29 mouse cellular contexts compared by ENCODE assay signal in genomic region chr17:66048199-66048598, GRCm38 (mm10). TPM values are rescaled to one million over a fixed set of nuclear protein-coding genes. Genes with fewer than 3 reads are reported as not detected.
DNase-seq lines count a peak whose midpoint lies in the region.
"Had no signal": no experiment of that assay in that cellular context is flagged by ENCODE, and none has a peak within 500 bp of the region (broad histone marks: within the 10 kb centered on the region; RNA-seq: fewer than 3 reads in every experiment).

No protein-coding gene starts in this region.

- peaks cover 5% of the 10 kb centered on the region; the same call in 1 of the 2 replicates for H3K36me3 ChIP-seq in heart, embryonic 10.5 days
- H3K36me3 ChIP-seq: intestine, embryonic 15.5 days; lung, embryonic 15.5 days had no signal

- DNase-seq in heart, adult 11 months, result peak; percentile 77
- no peak for DNase-seq in heart, embryonic 10.5 days (ENCODE audit: low spot score)
- DNase-seq in kidney, postnatal 14 days, result peak; percentile 8
- no peak for DNase-seq in kidney, adult 9 months
- DNase-seq in thymus, postnatal 0 days (ENCODE audit: low spot score), result peak; percentile 10
- no peak for DNase-seq in thymus, postnatal 25 days
- peak; percentile 36 for DNase-seq in yolk sac, embryonic 10.5 days (ENCODE audit: low spot score)
- DNase-seq in testis, postnatal 10 days (ENCODE audit: low spot score), result no peak
- DNase-seq: adrenal gland, postnatal 14 days; cerebellum, adult 11-12 months; cerebellum, adult 9-11 months; gastrocnemius, postnatal 25 days; heart, adult 2 months; lung, postnatal 36 days; right cerebral cortex, adult 18-20 months; right cerebral cortex, postnatal 4 days had no signal

- WGBS in heart, embryonic 10.5 days, result 61% methylated on average over 5 of the region's 5 CpGs

- no peaks in the 10 kb centered on the region for H3K9me3 ChIP-seq in heart, embryonic 10.5 days
- H3K9me3 ChIP-seq: embryonic facial prominence, embryonic 13.5 days; forebrain, embryonic 10.5 days; forebrain, embryonic 15.5 days; G1E; heart, embryonic 15.5 days; hindbrain, embryonic 12.5 days; intestine, embryonic 15.5 days; liver, embryonic 15.5 days; lung, embryonic 15.5 days; neural tube, embryonic 12.5 days had no signal

- no peak overlapping the region for H3K4me3 ChIP-seq in heart, embryonic 10.5 days
- H3K4me3 ChIP-seq: embryonic facial prominence, embryonic 13.5 days; forebrain, embryonic 10.5 days; forebrain, embryonic 15.5 days; heart, adult 2 months; heart, embryonic 15.5 days; hindbrain, embryonic 12.5 days; intestine, embryonic 15.5 days; liver, embryonic 15.5 days; lung, embryonic 15.5 days; neural tube, embryonic 12.5 days had no signal

- no peaks in the 10 kb centered on the region for H3K27me3 ChIP-seq in heart, embryonic 10.5 days (ENCODE audit: insufficient read depth, poor library complexity, severe bottlenecking)
- H3K27me3 ChIP-seq: CH12.LX; embryonic facial prominence, embryonic 13.5 days; forebrain, embryonic 15.5 days; heart, embryonic 15.5 days; hindbrain, embryonic 12.5 days; intestine, embryonic 15.5 days; liver, embryonic 15.5 days; lung, embryonic 15.5 days; neural tube, embryonic 12.5 days; Patski had no signal

- H3K27ac ChIP-seq in heart, embryonic 10.5 days, result no peak overlapping the region
- H3K27ac ChIP-seq: embryonic facial prominence, embryonic 13.5 days; forebrain, embryonic 10.5 days; forebrain, embryonic 15.5 days; heart, adult 2 months; heart, embryonic 15.5 days; hindbrain, embryonic 12.5 days; hindbrain, postnatal 0 days; intestine, embryonic 15.5 days; liver, embryonic 15.5 days; lung, embryonic 15.5 days; neural tube, embryonic 12.5 days had no signal

- no peaks in the 10 kb centered on the region for H3K4me1 ChIP-seq in heart, embryonic 10.5 days
- H3K4me1 ChIP-seq: embryonic facial prominence, embryonic 13.5 days; forebrain, embryonic 10.5 days; forebrain, embryonic 15.5 days; heart, embryonic 15.5 days; hindbrain, embryonic 12.5 days; intestine, embryonic 15.5 days; liver, embryonic 15.5 days; lung, embryonic 15.5 days; neural tube, embryonic 12.5 days had no signal

RNA-seq across cellular contexts. Expression of gene Ankrd12, which starts 28.7 kb away (rescaled TPM):
- 11.3 and 15.0 TPM in 2 replicates for polyA plus RNA-seq in heart, embryonic 10.5 days (2016; fragmentation: Nextera tagmentation; extraction: Ambion mirVana)
- 31.6 and 32.4 TPM in 2 replicates for polyA plus RNA-seq in thymus, postnatal 0 days (2015; fragmentation: Nextera tagmentation; extraction: Ambion mirVana)

RNA-seq across cellular contexts. Expression of gene Ndufv2, which starts 53.2 kb away (rescaled TPM):
- 463 and 533 TPM in 2 replicates for polyA plus RNA-seq in heart, embryonic 10.5 days (2016; fragmentation: Nextera tagmentation; extraction: Ambion mirVana)
- polyA plus RNA-seq in thymus, postnatal 0 days (2015; fragmentation: Nextera tagmentation; extraction: Ambion mirVana), result 346 and 377 TPM in 2 replicates

Comparison
In these comparisons a context has a peak if more than half of its experiments do, and no peak if none do; other contexts are left out.
1. DNase-seq: peak in heart, adult 11 months (single experiment), kidney, postnatal 14 days (single experiment), thymus, postnatal 0 days (single experiment) and yolk sac, embryonic 10.5 days (single experiment); none in heart, embryonic 10.5 days (single experiment), kidney, adult 9 months (single experiment), thymus, postnatal 25 days (single experiment) and testis, postnatal 10 days (single experiment).